Mouse (Mus musculus) cerebellum, adult 2 months (tissue): Measurements from ENCODE around the gene 4930503B20Rik. TPM values are rescaled to one million over a fixed set of nuclear protein-coding genes. Genes with fewer than 3 reads are reported as not detected.

Experiments used
- DNase-seq, 2 experiments: peaks; one replicate each; pipeline ENCODE4 v3.0.0; 2021
- H3K27ac ChIP-seq: fragments of 200-500 bp; 2 replicates; pipeline ENCODE4 v1.5.1; 2012; ENCODE audit warnings: low read length, control low read depth, inconsistent platforms; ENCODE audit not compliant: insufficient read depth
- H3K27me3 ChIP-seq: fragments of 200-500 bp; 2 replicates; pipeline ENCODE4 v1.6.1; 2012; ENCODE audit warnings: inconsistent platforms, mild to moderate bottlenecking, low read length, moderate library complexity; ENCODE audit not compliant: control insufficient read depth, insufficient read depth
- H3K4me1 ChIP-seq: fragments of 200-500 bp; 2 replicates; pipeline ENCODE4 v1.6.1; 2011; ENCODE audit warnings: low read length; ENCODE audit not compliant: control insufficient read depth, insufficient read depth
- H3K4me3 ChIP-seq: fragments of 200-500 bp; replicated peaks from 2 replicates; pipeline ENCODE3; 2011; ENCODE audit warnings: mild to moderate bottlenecking, low read depth, low read length, control low read depth; ENCODE audit not compliant: insufficient read depth
- CTCF ChIP-seq: fragments of 200-500 bp; IDR thresholded peaks from 2 replicates; pipeline ENCODE4 v1.5.1; 2011; ENCODE audit warnings: low read depth, mild to moderate bottlenecking, control low read depth, low read length, moderate library complexity, borderline replicate concordance; ENCODE audit not compliant: insufficient read depth
- POLR2A ChIP-seq: fragments of 200-500 bp; IDR thresholded peaks from 2 replicates; pipeline ENCODE4 v1.6.1; 2011; ENCODE audit warnings: low read length, control low read depth, borderline replicate concordance; ENCODE audit not compliant: insufficient read depth
- WGBS: fragments of 180-500 bp; shearing (Covaris S2); methylation state at CpG from one replicate; pipeline ENCODE4 v1.1.7; 2018; 5-methylcytosine and 5-hydroxymethylcytosine counted together
- polyA plus RNA-seq: library from polyadenylated mRNA; depleted of rRNA; stranded (reverse); fragments of >200 nt; gene quantifications from 2 replicates; pipeline ENCODE4 v1.2.3, GENCODE M21; 2012; rRNA removed

4930503B20Rik gene
- polyA plus RNA-seq, 1 experiment: not detected

GRCm38 (mm10) chr3:146595440-146595839 is 55.7 kb downstream of the 4930503B20Rik start:
- DNase-seq: no peak
- WGBS: 67% methylated on average over 6 of the region's 6 CpGs
- no peak overlapping the region for H3K4me3 ChIP-seq
- H3K4me1 ChIP-seq: no peaks in the 10 kb centered on the region
- TF ChIP-seq CTCF (no peak), POLR2A (no peak)
- H3K27me3 ChIP-seq: no peaks in the 10 kb centered on the region
- no peak overlapping the region for H3K27ac ChIP-seq

Other genes starting within 250 kb of the 4930503B20Rik start
- gene Ssx2ip, start 246.7 kb downstream of the 4930503B20Rik start, polyA plus RNA-seq: 33.2 and 33.5 TPM in 2 replicates
- gene Ctbs, start 201.5 kb downstream of the 4930503B20Rik start, polyA plus RNA-seq: 2.7 and 3.0 TPM in 2 replicates
- 2.6 and 2.7 TPM in 2 replicates for gene Spata1, start 151.6 kb downstream of the 4930503B20Rik start, polyA plus RNA-seq
- 90.7 and 93.9 TPM in 2 replicates for gene Gng5, start 151.5 kb downstream of the 4930503B20Rik start, polyA plus RNA-seq
- gene Rpf1, start 129.9 kb downstream of the 4930503B20Rik start, polyA plus RNA-seq: 19.6 and 20.6 TPM in 2 replicates
- gene Uox, start 80.9 kb downstream of the 4930503B20Rik start, polyA plus RNA-seq: 0.13 and 0.35 TPM in 2 replicates
- not detected in 2 replicates for gene Dnase2b, start 35.7 kb downstream of the 4930503B20Rik start, polyA plus RNA-seq
- 0.14 TPM in 1 of 2 replicates, not detected in the other for gene Samd13, start 34.3 kb upstream of the 4930503B20Rik start, polyA plus RNA-seq
- gene Prkacb, start 161.7 kb upstream of the 4930503B20Rik start, polyA plus RNA-seq: 166 and 172 TPM in 2 replicates
- gene Ttll7, start 201.1 kb upstream of the 4930503B20Rik start, polyA plus RNA-seq: 72.5 and 76.4 TPM in 2 replicates